Mouse (Mus musculus) midbrain, embryonic 14.5 days (tissue): Measurements from ENCODE around the gene Atp6v0b. TPM values are rescaled to one million over a fixed set of nuclear protein-coding genes. Genes with fewer than 3 reads are reported as not detected.

Experiments used
- ATAC-seq: fragments of 200-750 bp; cut with Nextera tagmentation; 2 replicates; pipeline ENCODE4 v1.8.0; 2017; ENCODE audit warnings: moderate number of reproducible peaks, moderate library complexity; ENCODE audit not compliant: low FRiP score, low TSS enrichment
- DNase-seq: peaks from one replicate; pipeline ENCODE4 v3.0.0-alpha.2; 2015
- H3K27ac ChIP-seq: fragments of 300-500 bp; sonication (generic); replicated peaks from 2 replicates; pipeline ENCODE4 v1.5.1; 2014; ENCODE audit warnings: mild to moderate bottlenecking, low read depth, low read length, moderate library complexity
- H3K27me3 ChIP-seq: fragments of 300-500 bp; sonication (generic); 2 replicates; pipeline ENCODE4 v1.6.1; 2014; ENCODE audit warnings: low read length, control low read depth, mixed read lengths; ENCODE audit not compliant: control insufficient read depth, insufficient read depth
- H3K36me3 ChIP-seq: fragments of 300-500 bp; sonication (generic); 2 replicates; pipeline ENCODE4 v1.6.1; 2014; ENCODE audit warnings: low read length, control low read depth; ENCODE audit not compliant: control insufficient read depth, insufficient read depth
- H3K4me1 ChIP-seq: fragments of 300-500 bp; sonication (generic); 2 replicates; pipeline ENCODE4 v1.6.1; 2014; ENCODE audit warnings: mild to moderate bottlenecking, antibody characterized with exemption, low read length, control low read depth; ENCODE audit not compliant: control insufficient read depth, insufficient read depth
- H3K4me2 ChIP-seq: fragments of 300-500 bp; sonication (generic); 2 replicates; pipeline ENCODE4 v1.6.1; 2014; ENCODE audit warnings: mild to moderate bottlenecking, low read length, moderate library complexity
- H3K4me3 ChIP-seq: fragments of 300-500 bp; sonication (generic); replicated peaks from 2 replicates; pipeline ENCODE4 v1.5.1; 2014; ENCODE audit warnings: low read depth, low read length
- H3K9ac ChIP-seq: fragments of 300-500 bp; sonication (generic); replicated peaks from 2 replicates; pipeline ENCODE4 v1.6.1; 2014; ENCODE audit warnings: mild to moderate bottlenecking, low read length, moderate library complexity
- H3K9me3 ChIP-seq: fragments of 300-500 bp; sonication (generic); 2 replicates; pipeline ENCODE4 v1.6.1; 2016; ENCODE audit warnings: low read length, control low read depth, mixed read lengths; ENCODE audit not compliant: control insufficient read depth
- WGBS: fragments of 180-500 bp; shearing (Covaris S2); extraction: QIAGEN DNeasy Blood & Tissue Kit; methylation state at CpG from one replicate; pipeline ENCODE4 v1.1.7; 2014; 5-methylcytosine and 5-hydroxymethylcytosine counted together
- polyA plus RNA-seq: library from polyadenylated mRNA; unstranded; fragments of >200 nt; fragmentation: Nextera tagmentation; extraction: Ambion mirVana; gene quantifications from 2 replicates; pipeline ENCODE4 v1.2.1, GENCODE M21; 2014

The Atp6v0b gene
- polyA plus RNA-seq, 1 experiment from 2014 or later, result 528 TPM

GRCm38 (mm10) chr4:117896031-117896430 lies 8.9 kb upstream of the Atp6v0b start:
- DNase-seq, result no peak
- Histone ChIP-seq H3K4me3 (no peak overlapping the region), H3K9me3 (no peaks in the 10 kb centered on the region), H3K27ac (no peak overlapping the region), H3K4me1 (0 out of 2 replicates have a peak, but pooled peaks cover 3% of the 10 kb centered on the region), H3K27me3 (no peaks in the 10 kb centered on the region), H3K36me3 (peaks cover 72% of the 10 kb centered on the region), H3K9ac (no peak overlapping the region), H3K4me2 (no peak overlapping the region)
- no peak for ATAC-seq
- WGBS, result 97% methylated on average over 6 of the region's 6 CpGs

- DNase-seq, result no peak
- 84% methylated on average over 7 of the region's 7 CpGs for WGBS
- H3K27me3 ChIP-seq, result no peaks in the 10 kb centered on the region
- no peaks in the 10 kb centered on the region for H3K9me3 ChIP-seq
- no peak overlapping the region for H3K9ac ChIP-seq
- peaks cover 67% of the 10 kb centered on the region for H3K36me3 ChIP-seq
- H3K4me1 ChIP-seq, result 0 out of 2 replicates have a peak, but pooled peaks cover 3% of the 10 kb centered on the region
- H3K4me3 ChIP-seq, result no peak overlapping the region
- ATAC-seq, result no peak
- no peak overlapping the region for H3K27ac ChIP-seq
- no peak overlapping the region for H3K4me2 ChIP-seq
These were observed 8.2 kb upstream of the Atp6v0b start for GRCm38 (mm10) chr4:117895339-117895738.

- H3K9me3 ChIP-seq, result no peaks in the 10 kb centered on the region
- peaks cover 66% of the 10 kb centered on the region for H3K36me3 ChIP-seq
- WGBS, result 94% methylated on average over 8 of the region's 8 CpGs
- 0 out of 2 replicates have a peak, but pooled peaks cover 3% of the 10 kb centered on the region for H3K4me1 ChIP-seq
- no peaks in the 10 kb centered on the region for H3K27me3 ChIP-seq
- no peak overlapping the region for H3K4me3 ChIP-seq
- H3K4me2 ChIP-seq, result no peak overlapping the region
- no peak for DNase-seq
- ATAC-seq, result no peak
- H3K27ac ChIP-seq, result no peak overlapping the region
- no peak overlapping the region for H3K9ac ChIP-seq
These were observed 7.5 kb upstream of the Atp6v0b start for GRCm38 (mm10) chr4:117894601-117895000.

- Histone ChIP-seq H3K4me3 (no peak overlapping the region), H3K9me3 (no peaks in the 10 kb centered on the region), H3K36me3 (peaks cover 63% of the 10 kb centered on the region), H3K27me3 (no peaks in the 10 kb centered on the region), H3K4me2 (no peak overlapping the region), H3K4me1 (0 out of 2 replicates have a peak, but pooled peaks cover 3% of the 10 kb centered on the region), H3K27ac (no peak overlapping the region), H3K9ac (no peak overlapping the region)
- ATAC-seq (no peak), DNase-seq (no peak)
- WGBS, result 35% methylated on average over 9 of the region's 9 CpGs
These were observed 6.2 kb upstream of the Atp6v0b start for GRCm38 (mm10) chr4:117893376-117893775.

GRCm38 (mm10) chr4:117891738-117892161 lies 4.6 kb upstream of the Atp6v0b start, which contains the start of gene Dph2:
TSS of gene Dph2 (minus strand) at chr4:117892032.
- Histone ChIP-seq H3K4me2 (peak within 1 kb of the TSS; percentile 89), H3K27me3 (no peaks in the 10 kb centered on the region), H3K4me3 (peak within 1 kb of the TSS; percentile 67), H3K36me3 (peaks cover 48% of the 10 kb centered on the region), H3K4me1 (peaks cover 6% of the 10 kb centered on the region; the same call in 1 of the 2 replicates), H3K27ac (no peak within 1 kb of the TSS), H3K9ac (peak within 1 kb of the TSS; percentile 34; the same call in 1 of the 2 replicates), H3K9me3 (no peaks in the 10 kb centered on the region)
- ATAC-seq (peak; percentile 85), DNase-seq (peak; percentile 95)
- WGBS, result under 1% methylated on average over 21 of the region's 21 CpGs

GRCm38 (mm10) chr4:117890750-117891149 lies 3.6 kb upstream of the Atp6v0b start:
- 35% methylated on average over 8 of the region's 8 CpGs for WGBS

GRCm38 (mm10) chr4:117890031-117890430 lies 2.9 kb upstream of the Atp6v0b start:
- H3K4me3 ChIP-seq, result no peak overlapping the region
- no peak overlapping the region for H3K27ac ChIP-seq
- no peak overlapping the region for H3K4me2 ChIP-seq
- H3K4me1 ChIP-seq, result peaks cover 14% of the 10 kb centered on the region; the same call in 1 of the 2 replicates
- ATAC-seq (no peak), DNase-seq (no peak)
- H3K9ac ChIP-seq, result no peak overlapping the region
- 92% methylated on average over 14 of the region's 14 CpGs for WGBS
- no peaks in the 10 kb centered on the region for H3K9me3 ChIP-seq
- H3K27me3 ChIP-seq, result no peaks in the 10 kb centered on the region
- H3K36me3 ChIP-seq, result peaks cover 40% of the 10 kb centered on the region

More at GRCm38 (mm10) chr4:117890750-117891149, 3.6 kb upstream of the Atp6v0b start:
- ATAC-seq, result no peak
- Histone ChIP-seq H3K9me3 (no peaks in the 10 kb centered on the region), H3K27me3 (no peaks in the 10 kb centered on the region), H3K9ac (no peak overlapping the region), H3K4me3 (peak overlapping the region; percentile 67; the same call in 1 of the 2 replicates), H3K27ac (no peak overlapping the region), H3K4me2 (peak overlapping the region; percentile 89), H3K4me1 (peaks cover 14% of the 10 kb centered on the region; the same call in 1 of the 2 replicates), H3K36me3 (peaks cover 40% of the 10 kb centered on the region)
- DNase-seq, result no peak

- Histone ChIP-seq H3K9me3 (no peaks in the 10 kb centered on the region), H3K4me3 (no peak overlapping the region), H3K9ac (no peak overlapping the region), H3K27ac (no peak overlapping the region), H3K4me1 (peaks cover 14% of the 10 kb centered on the region; the same call in 1 of the 2 replicates), H3K36me3 (peaks cover 40% of the 10 kb centered on the region), H3K27me3 (no peaks in the 10 kb centered on the region), H3K4me2 (no peak overlapping the region)
- DNase-seq (no peak), ATAC-seq (no peak)
- WGBS, result 94% methylated on average over 15 of the region's 15 CpGs
These were observed 2.3 kb upstream of the Atp6v0b start for GRCm38 (mm10) chr4:117889471-117889870.

GRCm38 (mm10) chr4:117887920-117888319 lies 787 bp upstream of the Atp6v0b start:
- peak overlapping the region; percentile 84 for H3K4me2 ChIP-seq
- H3K4me1 ChIP-seq, result peaks cover 23% of the 10 kb centered on the region
- H3K36me3 ChIP-seq, result peaks cover 39% of the 10 kb centered on the region
- H3K9ac ChIP-seq, result no peak overlapping the region
- no peak overlapping the region for H3K27ac ChIP-seq
- no peak overlapping the region; the same call in 1 of the 2 replicates for H3K4me3 ChIP-seq
- H3K9me3 ChIP-seq, result no peaks in the 10 kb centered on the region
- ATAC-seq, result no peak
- no peak for DNase-seq
- H3K27me3 ChIP-seq, result no peaks in the 10 kb centered on the region
- WGBS, result 77% methylated on average over 2 of the region's 2 CpGs
